ENCODE assay signal across 8 mouse cellular contexts in genomic region chr10:91172329-91173100, GRCm38 (mm10). TPM values are rescaled to one million over a fixed set of nuclear protein-coding genes. Genes with fewer than 3 reads are reported as not detected.
DNase-seq lines count a peak whose midpoint lies in the region; ATAC-seq and TF ChIP-seq lines count a peak whose summit lies in the region.

No protein-coding gene starts in this region.

- 82% methylated on average over 14 of the region's 14 CpGs for WGBS in heart, embryonic 14.5 days
- WGBS in hindbrain, embryonic 14.5 days, result 86% methylated on average over 14 of the region's 14 CpGs
- 87% methylated on average over 14 of the region's 14 CpGs for WGBS in midbrain, embryonic 14.5 days

- no peak for TF ChIP-seq CTCF in MEL (IDR thresholded peaks at IDR 0.05 in 2 of 3, conservative IDR thresholded peaks at IDR 0.05 in 1 of 3; ENCODE audit: control insufficient read depth in 1 of 3, insufficient read depth in 1 of 3, low read depth in 2 of 3, low read length in 3 of 3, poor library complexity in 1 of 3, severe bottlenecking in 1 of 3)

- TF ChIP-seq RAD21 in MEL (IDR thresholded peaks at IDR 0.05; ENCODE audit: low read depth, low read length), result no peak

- H3K27me3 ChIP-seq in heart, embryonic 14.5 days (ENCODE audit: control insufficient read depth, insufficient read depth, low read length), result no peaks in the 10 kb centered on the region
- no peaks in the 10 kb centered on the region for H3K27me3 ChIP-seq in MEL (ENCODE audit: control insufficient read depth in 1 of 2, insufficient read depth in 2 of 2, low read length in 2 of 2)
- H3K27me3 ChIP-seq in hindbrain, embryonic 14.5 days (ENCODE audit: control insufficient read depth, insufficient read depth, low read length), result no peaks in the 10 kb centered on the region
- no peaks in the 10 kb centered on the region for H3K27me3 ChIP-seq in midbrain, embryonic 14.5 days (ENCODE audit: control insufficient read depth, insufficient read depth, low read length)

- no peak for ATAC-seq in heart, embryonic 14.5 days (ENCODE audit: insufficient number of reproducible peaks, insufficient read depth, low FRiP score, low read depth)
- no peak for ATAC-seq in hindbrain, embryonic 14.5 days (ENCODE audit: low FRiP score)
- ATAC-seq in midbrain, embryonic 14.5 days (ENCODE audit: low FRiP score, low TSS enrichment), result no peak
- no peak for ATAC-seq in activated CD4-positive, CD25-positive, alpha-beta regulatory T cell, adult 4 months
- ATAC-seq in erythroid progenitor cell, adult 5-6 weeks (replicated peaks; ENCODE audit: low FRiP score, poor library complexity, severe bottlenecking), result no peak

- TF ChIP-seq EP300 in MEL (IDR thresholded peaks at IDR 0.05; ENCODE audit: low read depth in 1 of 2, low read length in 2 of 2), result no peak

- H3K36me3 ChIP-seq in heart, embryonic 14.5 days (ENCODE audit: control insufficient read depth, insufficient read depth, low read length), result no peaks in the 10 kb centered on the region; the same call in 1 of the 2 replicates
- peaks cover 0 to 16% of the 10 kb centered on the region in 2 experiments; a peak in 2 of 4 replicates for H3K36me3 ChIP-seq in MEL (ENCODE audit: control insufficient read depth in 1 of 2, insufficient read depth in 2 of 2, low read length in 2 of 2)
- H3K36me3 ChIP-seq in hindbrain, embryonic 14.5 days (replicated peaks; ENCODE audit: control insufficient read depth, insufficient read depth), result no peaks in the 10 kb centered on the region
- H3K36me3 ChIP-seq in midbrain, embryonic 14.5 days (ENCODE audit: control insufficient read depth, insufficient read depth, low read length), result no peaks in the 10 kb centered on the region

- DNase-seq in heart, postnatal 25 days (ENCODE audit: low spot score), result no peak
- peak; percentile 53 for DNase-seq in MEL (ENCODE audit: low read depth, low spot score)
- DNase-seq in hindbrain, embryonic 14.5 days (ENCODE audit: low spot score), result no peak
- DNase-seq in midbrain, embryonic 14.5 days, result no peak
- DNase-seq in layer of hippocampus, adult 18-20 months (ENCODE audit: low spot score in 2 of 2), result no peak

- peaks cover 12 to 23% of the 10 kb centered on the region in 2 experiments for H3K4me1 ChIP-seq in heart, embryonic 14.5 days (ENCODE audit: control insufficient read depth in 2 of 2, insufficient read depth in 2 of 2, low read length in 2 of 2)
- peaks cover 3% of the 10 kb centered on the region in 2 experiments; a peak in 3 of 4 replicates for H3K4me1 ChIP-seq in MEL (ENCODE audit: control insufficient read depth in 1 of 2, insufficient read depth in 2 of 2, low read length in 2 of 2)
- H3K4me1 ChIP-seq in hindbrain, embryonic 14.5 days (replicated peaks; ENCODE audit: control insufficient read depth, insufficient read depth, low read length), result peaks cover 24% of the 10 kb centered on the region
- H3K4me1 ChIP-seq in midbrain, embryonic 14.5 days (ENCODE audit: control insufficient read depth, insufficient read depth, low read length), result peaks cover 18% of the 10 kb centered on the region

- intact Hi-C loops in heart, postnatal 25 days (cut with DNase I), result no loop called here

- peak overlapping the region; percentile 84 for H3K9ac ChIP-seq in heart, embryonic 14.5 days (ENCODE audit: low read length)
- H3K9ac ChIP-seq in MEL (ENCODE audit: control insufficient read depth, low read depth, low read length, poor library complexity, severe bottlenecking), result peak overlapping the region; percentile 99
- peak overlapping the region; percentile 95 for H3K9ac ChIP-seq in hindbrain, embryonic 14.5 days
- peak overlapping the region; percentile 97 for H3K9ac ChIP-seq in midbrain, embryonic 14.5 days (replicated peaks; ENCODE audit: low read length)

- H3K79me2 ChIP-seq in MEL (ENCODE audit: control insufficient read depth, insufficient read depth, low read length, poor library complexity), result peaks cover 41% of the 10 kb centered on the region

- no peak for TF ChIP-seq POLR2A in MEL (IDR thresholded peaks at IDR 0.05; ENCODE audit: control insufficient read depth in 1 of 2, insufficient read depth in 1 of 2, low read depth in 1 of 2, low read length in 2 of 2, poor library complexity in 1 of 2)

- H3K4me2 ChIP-seq in heart, embryonic 14.5 days (ENCODE audit: low read length), result peak overlapping the region; percentile 68
- peak overlapping the region; percentile 80 for H3K4me2 ChIP-seq in hindbrain, embryonic 14.5 days (replicated peaks)
- peak overlapping the region; percentile 78 for H3K4me2 ChIP-seq in midbrain, embryonic 14.5 days (ENCODE audit: low read length)

- peak overlapping the region in 1 of 2 experiments; percentile 95; a peak in 3 of 4 replicates for H3K4me3 ChIP-seq in heart, embryonic 14.5 days (ENCODE audit: control insufficient read depth in 1 of 2, insufficient read depth in 1 of 2, low read depth in 1 of 2, low read length in 2 of 2)
- H3K4me3 ChIP-seq in MEL (ENCODE audit: control insufficient read depth in 1 of 2, insufficient read depth in 1 of 2, low read depth in 2 of 2, low read length in 2 of 2), result peak overlapping the region; percentile 63 to 85
- peak overlapping the region; percentile 86 for H3K4me3 ChIP-seq in hindbrain, embryonic 14.5 days (replicated peaks; ENCODE audit: low read length)
- H3K4me3 ChIP-seq in midbrain, embryonic 14.5 days (replicated peaks; ENCODE audit: low read depth, low read length), result peak overlapping the region; percentile 94

- H3K9me3 ChIP-seq in heart, embryonic 14.5 days (ENCODE audit: control insufficient read depth, low read length), result no peaks in the 10 kb centered on the region
- no peaks in the 10 kb centered on the region for H3K9me3 ChIP-seq in MEL (replicated peaks; ENCODE audit: insufficient read depth, low read length)
- H3K9me3 ChIP-seq in hindbrain, embryonic 14.5 days (ENCODE audit: control insufficient read depth, low read length), result no peaks in the 10 kb centered on the region
- no peaks in the 10 kb centered on the region for H3K9me3 ChIP-seq in midbrain, embryonic 14.5 days (ENCODE audit: control insufficient read depth, low read length)

- peak overlapping the region; percentile 96 to 98 for H3K27ac ChIP-seq in heart, embryonic 14.5 days (replicated peaks in 1 of 2; ENCODE audit: control insufficient read depth in 1 of 2, insufficient read depth in 1 of 2, low read depth in 2 of 2, low read length in 2 of 2)
- H3K27ac ChIP-seq in MEL (ENCODE audit: control insufficient read depth, low read depth, low read length), result peak overlapping the region; percentile 99
- peak overlapping the region; percentile 99 for H3K27ac ChIP-seq in hindbrain, embryonic 14.5 days
- peak overlapping the region; percentile 100 for H3K27ac ChIP-seq in midbrain, embryonic 14.5 days (replicated peaks; ENCODE audit: low read depth, low read length)

TF ChIP-seq in MEL, 35 proteins besides CTCF, POLR2A, EP300 and RAD21:
- TF ChIP-seq USF1 (IDR thresholded peaks at IDR 0.05; ENCODE audit: low read depth, low read length) (no peak), TBP (IDR thresholded peaks at IDR 0.05; ENCODE audit: low read depth, low read length) (peak; percentile 70)
TF ChIP-seq in MEL: peak in this region for 1.

RNA-seq across cellular contexts. Expression of gene Tmpo, which starts 8.6 kb away (rescaled TPM):
- 170 and 181 TPM in 2 replicates for polyA plus RNA-seq in heart, embryonic 14.5 days (2014; fragmentation: Nextera tagmentation; extraction: Ambion mirVana)
- 10 to 100 TPM; 40.1 to 45.7 TPM for total RNA-seq in heart, postnatal 25 days (2021)
- 211 and 225 TPM in 2 replicates for total RNA-seq in MEL (2012; rRNA removed)
- polyA plus RNA-seq in MEL (2012; ENCODE audit: insufficient read depth in 1 of 2, insufficient read length in 2 of 2, low read depth in 1 of 2, low replicate concordance in 2 of 2, missing spikeins in 1 of 2), result 100 to 1,000 TPM; 215 to 219 TPM
- polyA plus RNA-seq in hindbrain, embryonic 14.5 days (2014; fragmentation: Nextera tagmentation; extraction: Ambion mirVana), result 111 and 115 TPM in 2 replicates
- polyA plus RNA-seq in midbrain, embryonic 14.5 days (2014; fragmentation: Nextera tagmentation; extraction: Ambion mirVana), result 127 and 162 TPM in 2 replicates
- polyA plus RNA-seq in activated CD4-positive, CD25-positive, alpha-beta regulatory T cell, adult 4 months (2017; shearing (Covaris generic)), result 10 to 100 TPM; 51.5 to 69.5 TPM
- 941 and 1,232 TPM in 2 replicates for total RNA-seq in erythroid progenitor cell, adult 5-6 weeks (2015; ENCODE audit: low replicate concordance)
- 1,337 and 1,570 TPM in 2 replicates for total RNA-seq in erythroid progenitor cell, adult 5-6 weeks (2017; ENCODE audit: low replicate concordance)
- 10 to 100 TPM; 40.5 to 41.4 TPM for total RNA-seq in layer of hippocampus, adult 18-20 months (2021)

RNA-seq across cellular contexts. Expression of gene Slc25a3, which starts 48.7 kb away (rescaled TPM):
- polyA plus RNA-seq in heart, embryonic 14.5 days (2014; fragmentation: Nextera tagmentation; extraction: Ambion mirVana), result 1,147 and 1,166 TPM in 2 replicates
- total RNA-seq in heart, postnatal 25 days (2021), result 1,000 to 10,000 TPM; 2,502 to 2,645 TPM
- 497 and 556 TPM in 2 replicates for total RNA-seq in MEL (2012; rRNA removed)
- polyA plus RNA-seq in MEL (2012; ENCODE audit: insufficient read depth in 1 of 2, insufficient read length in 2 of 2, low read depth in 1 of 2, low replicate concordance in 2 of 2, missing spikeins in 1 of 2), result 100 to 1,000 TPM; 368 to 868 TPM
- 626 and 634 TPM in 2 replicates for polyA plus RNA-seq in hindbrain, embryonic 14.5 days (2014; fragmentation: Nextera tagmentation; extraction: Ambion mirVana)
- 565 and 569 TPM in 2 replicates for polyA plus RNA-seq in midbrain, embryonic 14.5 days (2014; fragmentation: Nextera tagmentation; extraction: Ambion mirVana)
- 100 to 1,000 TPM; 268 TPM for polyA plus RNA-seq in activated CD4-positive, CD25-positive, alpha-beta regulatory T cell, adult 4 months (2017; shearing (Covaris generic))
- total RNA-seq in erythroid progenitor cell, adult 5-6 weeks (2015; ENCODE audit: low replicate concordance), result 175 and 210 TPM in 2 replicates
- total RNA-seq in erythroid progenitor cell, adult 5-6 weeks (2017; ENCODE audit: low replicate concordance), result 51.1 and 72.6 TPM in 2 replicates
- 100 to 1,000 TPM; 505 to 506 TPM for total RNA-seq in layer of hippocampus, adult 18-20 months (2021)
